Mouse (Mus musculus) right cerebral cortex, postnatal 25 days (tissue): ENCODE measurements around the gene Trmt2a.
"Not testable (repeated sequence)": the region's sequence is repeated elsewhere in the genome, so short reads cannot be mapped to it uniquely, and the experiment has no call there.

Source experiments
- DNase-seq: peaks from one replicate; pipeline ENCODE4 v3.0.0; 2022

The Trmt2a gene

DNA sequence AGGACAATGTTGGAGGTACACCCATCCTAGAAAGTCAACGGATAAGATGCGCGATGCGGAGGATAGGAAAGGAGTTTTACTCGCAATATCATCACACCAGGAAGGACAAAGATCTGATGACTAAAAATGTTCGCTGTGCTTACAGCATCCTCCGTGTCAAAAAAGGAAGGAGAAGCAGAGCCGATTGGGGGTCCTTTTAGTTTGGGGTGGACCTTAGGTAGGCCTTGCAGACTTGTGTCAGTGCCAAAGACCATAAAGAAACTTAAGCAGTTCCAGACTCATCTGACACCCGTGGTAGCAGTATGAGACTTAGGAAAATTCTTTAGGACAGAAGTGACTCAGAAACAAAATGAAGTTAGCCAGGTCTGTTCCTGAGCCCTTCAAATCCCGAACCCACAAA is 41.1 kb downstream of the Trmt2a start:
- not testable (repeated sequence) for DNase-seq
